Mouse (Mus musculus) small intestine, adult 2 months (tissue): ENCODE data around the gene Cfl1.

Experiments used
- CTCF ChIP-seq: fragments of 200-500 bp; IDR thresholded peaks from 2 replicates; pipeline ENCODE4 v1.5.1; 2012; ENCODE audit warnings: low read depth, mild to moderate bottlenecking, control low read depth, inconsistent platforms, low read length, moderate library complexity, mixed read lengths; ENCODE audit not compliant: insufficient replicate concordance, insufficient read length; ENCODE audit errors: extremely low read depth
- POLR2A ChIP-seq: fragments of 200-500 bp; IDR thresholded peaks from 2 replicates; pipeline ENCODE4 v1.6.1; 2012; ENCODE audit warnings: low read depth, mild to moderate bottlenecking, control low read depth, inconsistent platforms, low read length, moderate library complexity

- TF ChIP-seq POLR2A (no peak), CTCF (no peak)
Measured at GRCm38 (mm10) chr19:5466916-5467500, 23.2 kb upstream of the Cfl1 start.
